Mouse (Mus musculus): Measurements from ENCODE around the gene Cacng1. TPM values are rescaled to one million over a fixed set of nuclear protein-coding genes. Genes with fewer than 3 reads are reported as not detected.

The Cacng1 gene
- 0.29 TPM in 1 of 2 replicates, not detected in the other for polyA plus RNA-seq (2012; rRNA removed)

DNA sequence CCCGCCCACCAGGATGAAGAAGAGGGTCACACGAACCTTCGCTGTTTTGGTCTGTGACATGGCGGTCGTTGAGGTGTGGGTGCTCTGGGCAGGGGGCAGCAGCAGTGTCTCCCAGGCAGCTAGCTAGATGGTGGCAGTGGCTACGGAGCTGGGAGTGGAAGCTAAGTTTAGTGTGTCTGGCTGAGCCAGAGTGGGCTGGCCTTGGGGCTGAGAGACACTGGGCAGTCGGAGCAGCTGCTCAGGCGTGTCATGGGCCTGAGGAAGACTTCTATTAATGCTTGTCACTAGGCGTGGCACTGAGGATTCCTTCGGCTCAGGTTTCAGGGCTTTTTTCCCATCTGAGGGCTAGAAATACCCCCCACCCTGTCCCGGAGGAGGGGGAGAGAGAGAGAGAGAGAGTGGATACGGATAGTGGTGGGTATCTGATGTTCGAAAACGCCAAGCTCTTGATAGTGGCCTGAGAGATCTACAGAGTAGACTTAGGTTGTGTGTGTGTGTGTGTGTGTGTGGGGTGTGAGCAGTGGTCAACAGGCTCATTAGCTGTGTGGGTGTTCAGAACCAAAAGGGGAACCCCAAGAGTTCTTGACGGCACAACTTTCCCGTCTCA is at the start of gene Cacng1:
Gene Cacng1, minus strand, starts transcription at position 191 of the 607 bp plus-strand sequence.

Other genes starting within 250 kb of the Cacng1 start
- 3.7 and 4.6 TPM in 2 replicates for gene Pitpnc1, start 245.8 kb downstream of the Cacng1 start, polyA plus RNA-seq (2012; rRNA removed)
- gene Psmd12, start 237.0 kb downstream of the Cacng1 start, polyA plus RNA-seq (2012; rRNA removed) = 8.1 and 9.9 TPM in 2 replicates
- gene Helz, start 168.6 kb downstream of the Cacng1 start, polyA plus RNA-seq (2012; rRNA removed) = 12.7 and 19.6 TPM in 2 replicates
- 2.3 and 3.0 TPM in 2 replicates for gene Cacng4, start 78.0 kb upstream of the Cacng1 start, polyA plus RNA-seq (2012; rRNA removed)
- gene Cacng5, start 198.5 kb upstream of the Cacng1 start, polyA plus RNA-seq (2012; rRNA removed) = 0.38 and 0.46 TPM in 2 replicates

Measured in ovary, adult 2 months (tissue).